23 mouse cellular contexts compared by ENCODE assay signal in the genomic region with DNA sequence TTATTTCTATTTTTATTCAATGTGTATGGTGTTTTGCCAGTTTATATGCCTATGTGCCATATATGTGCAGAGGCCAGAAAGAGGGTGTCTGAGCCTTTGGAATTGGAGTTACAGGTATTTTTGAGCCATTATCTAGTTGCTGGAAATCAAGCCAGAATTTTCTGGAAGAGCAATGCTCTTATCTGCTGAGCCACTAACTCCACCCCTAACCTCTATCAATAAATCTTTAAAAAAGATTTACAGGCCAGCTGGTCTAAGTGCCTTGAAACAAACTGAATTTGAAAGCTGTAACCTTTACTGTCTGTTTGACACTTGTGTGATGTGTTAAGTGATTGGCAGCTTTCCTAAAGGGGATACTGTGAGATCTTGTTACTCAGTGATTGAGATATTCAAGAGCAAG.
"Had no signal": no experiment of that assay in that cellular context is flagged by ENCODE, and none has a peak within 500 bp of the region (broad histone marks: within the 10 kb centered on the region; RNA-seq: fewer than 3 reads in every experiment).

No protein-coding gene starts in this region.

- H3K27ac ChIP-seq: embryonic facial prominence, embryonic 10.5 days; embryonic facial prominence, embryonic 12.5 days; embryonic facial prominence, embryonic 13.5 days; embryonic facial prominence, embryonic 15.5 days; forebrain, embryonic 10.5 days; forebrain, embryonic 12.5 days; forebrain, embryonic 13.5 days; forebrain, embryonic 15.5 days; gastrocnemius, adult 2 months; heart, adult 2 months had no signal

- H3K4me2 ChIP-seq: embryonic facial prominence, embryonic 12.5 days; embryonic facial prominence, embryonic 13.5 days; embryonic facial prominence, embryonic 15.5 days; forebrain, embryonic 12.5 days; forebrain, embryonic 13.5 days; forebrain, embryonic 15.5 days had no signal

- H3K9me3 ChIP-seq: embryonic facial prominence, embryonic 10.5 days; embryonic facial prominence, embryonic 12.5 days; embryonic facial prominence, embryonic 13.5 days; embryonic facial prominence, embryonic 15.5 days; forebrain, embryonic 13.5 days; forebrain, embryonic 15.5 days had no signal

- H3K4me3 ChIP-seq: embryonic facial prominence, embryonic 10.5 days; embryonic facial prominence, embryonic 12.5 days; embryonic facial prominence, embryonic 13.5 days; embryonic facial prominence, embryonic 15.5 days; erythroblast, embryonic 14.5 days; forebrain, embryonic 10.5 days; forebrain, embryonic 12.5 days; forebrain, embryonic 13.5 days; forebrain, embryonic 15.5 days; gastrocnemius, adult 2 months; heart, adult 2 months had no signal

- H3K27me3 ChIP-seq: embryonic facial prominence, embryonic 12.5 days; embryonic facial prominence, embryonic 13.5 days; embryonic facial prominence, embryonic 15.5 days; forebrain, embryonic 12.5 days; forebrain, embryonic 13.5 days; forebrain, embryonic 15.5 days had no signal

- DNase-seq: cerebellum, adult 8-10 months; cerebellum, adult 9-10 months; cerebellum, adult 9-11 months; cerebellum, postnatal 36 days; embryo, embryonic 11 days; forebrain, postnatal 0 days; gastrocnemius, adult 2 months; gastrocnemius, postnatal 14 days; gastrocnemius, postnatal 25 days; gastrocnemius, postnatal 36 days; heart, adult 11 months; heart, adult 2 months had no signal

- H3K4me1 ChIP-seq: embryonic facial prominence, embryonic 10.5 days; embryonic facial prominence, embryonic 12.5 days; embryonic facial prominence, embryonic 13.5 days; embryonic facial prominence, embryonic 15.5 days; forebrain, embryonic 10.5 days; forebrain, embryonic 12.5 days; forebrain, embryonic 15.5 days had no signal

- ATAC-seq: forebrain, embryonic 13.5 days; forebrain, embryonic 14.5 days; forebrain, embryonic 15.5 days; forebrain, embryonic 16.5 days; forebrain, postnatal 0 days had no signal

- H3K9ac ChIP-seq: embryonic facial prominence, embryonic 12.5 days; embryonic facial prominence, embryonic 13.5 days; embryonic facial prominence, embryonic 15.5 days; forebrain, embryonic 12.5 days; forebrain, embryonic 13.5 days; forebrain, embryonic 15.5 days; forebrain, postnatal 0 days had no signal
